Mouse (Mus musculus): Measurements from ENCODE around the gene S100a4.

- TF ChIP-seq POLR2A (IDR thresholded peaks at IDR 0.05; ENCODE audit: insufficient read depth, low read depth, low read length) (no peak), CTCF (IDR thresholded peaks at IDR 0.05) (no peak), EP300 (IDR thresholded peaks at IDR 0.05; ENCODE audit: insufficient read depth, low read depth, low read length) (no peak)
Observed at GRCm38 (mm10) chr3:90594466-90594865, 9.1 kb upstream of the S100a4 start.
